Mouse (Mus musculus): ENCODE measurements around the gene Npepps. TPM values are rescaled to one million over a fixed set of nuclear protein-coding genes. Genes with fewer than 3 reads are reported as not detected.

Gene Npepps
- total and polyA plus RNA-seq, 2 experiments from 2014 or later: 52.5 to 109 TPM

DNA sequence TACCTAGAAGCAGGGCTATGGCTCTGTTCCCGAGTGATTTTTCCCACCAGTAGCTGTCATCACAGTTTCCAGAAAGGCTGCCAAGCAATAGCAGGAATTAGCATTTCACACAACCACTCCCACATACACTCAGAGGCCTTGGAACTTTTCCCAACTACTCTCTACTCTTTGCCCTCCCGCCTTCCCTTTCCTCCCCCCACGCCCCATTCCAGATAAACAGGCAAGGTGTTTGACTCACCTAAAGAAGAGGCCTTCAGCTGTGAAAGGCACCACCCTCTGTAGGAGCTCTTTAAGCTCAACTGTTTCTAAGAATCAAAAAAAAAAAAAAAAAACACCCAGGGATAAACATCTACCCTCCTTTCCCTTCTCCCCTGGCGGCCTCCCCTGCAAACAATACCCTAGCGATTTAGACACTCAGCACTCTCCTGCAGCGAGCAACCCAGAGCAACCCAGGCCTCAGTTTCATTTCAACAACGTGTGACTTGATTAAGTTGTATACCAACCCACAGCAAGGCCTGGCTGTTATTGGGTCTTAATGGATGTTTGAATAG lies 21.9 kb upstream of the Npepps start:
- Histone ChIP-seq H3K9ac (replicated peaks; ENCODE audit: low read length, poor library complexity, severe bottlenecking) (no peak overlapping the region), H3K4me1 (ENCODE audit: insufficient read depth, low read length) (no peaks in the 10 kb centered on the region), H3K4me2 (ENCODE audit: low read depth, low read length, poor library complexity, severe bottlenecking) (no peak overlapping the region), H3K4me3 (ENCODE audit: low read depth, low read length) (no peak overlapping the region), H3K27ac (ENCODE audit: low read depth, low read length) (no peak overlapping the region), H3K27me3 (ENCODE audit: insufficient read depth, low read length) (no peaks in the 10 kb centered on the region), H3K9me3 (ENCODE audit: low read length) (no peaks in the 10 kb centered on the region), H3K36me3 (ENCODE audit: insufficient read depth, low read length) (no peaks in the 10 kb centered on the region)
- no peak for ATAC-seq (ENCODE audit: low FRiP score)
- DNase-seq (ENCODE audit: low spot score): peak; percentile 57
- TF ChIP-seq CTCF (IDR thresholded peaks at IDR 0.05): no peak
- WGBS: 19% methylated on average over 7 of the region's 7 CpGs

DNA sequence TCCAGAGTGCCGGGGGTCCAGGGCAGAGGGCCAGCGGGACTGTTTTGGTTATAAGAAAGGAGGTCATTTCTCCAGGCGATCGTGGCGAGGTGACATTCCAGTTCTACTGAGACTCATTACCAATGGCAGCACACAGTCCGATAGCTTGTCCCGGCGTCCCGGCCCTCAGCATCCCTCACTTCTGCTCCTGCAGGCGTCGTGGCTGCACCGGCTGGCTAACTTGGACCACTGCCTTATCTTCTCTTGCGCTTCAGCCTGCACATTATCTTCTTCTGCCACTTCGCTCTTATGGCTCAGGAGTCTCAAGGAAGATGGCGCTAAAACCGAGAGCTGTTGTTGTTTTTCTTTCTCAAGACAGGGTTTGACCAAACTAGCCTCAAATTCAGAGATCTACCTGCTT lies 21.0 kb upstream of the Npepps start:
- no peak overlapping the region for H3K27ac ChIP-seq (ENCODE audit: low read depth, low read length)
- H3K36me3 ChIP-seq (ENCODE audit: insufficient read depth, low read length): no peaks in the 10 kb centered on the region
- H3K4me1 ChIP-seq (ENCODE audit: insufficient read depth, low read length): no peaks in the 10 kb centered on the region
- no peaks in the 10 kb centered on the region for H3K9me3 ChIP-seq (ENCODE audit: low read length)
- 84% methylated on average over 16 of the region's 16 CpGs for WGBS
- ATAC-seq (ENCODE audit: low FRiP score) (no peak), DNase-seq (ENCODE audit: low spot score) (no peak)
- no peaks in the 10 kb centered on the region for H3K27me3 ChIP-seq (ENCODE audit: insufficient read depth, low read length)
- no peak overlapping the region for H3K4me3 ChIP-seq (ENCODE audit: low read depth, low read length)
- no peak overlapping the region for H3K4me2 ChIP-seq (ENCODE audit: low read depth, low read length, poor library complexity, severe bottlenecking)
- H3K9ac ChIP-seq (replicated peaks; ENCODE audit: low read length, poor library complexity, severe bottlenecking): no peak overlapping the region
- no peak for TF ChIP-seq CTCF (IDR thresholded peaks at IDR 0.05)

DNA sequence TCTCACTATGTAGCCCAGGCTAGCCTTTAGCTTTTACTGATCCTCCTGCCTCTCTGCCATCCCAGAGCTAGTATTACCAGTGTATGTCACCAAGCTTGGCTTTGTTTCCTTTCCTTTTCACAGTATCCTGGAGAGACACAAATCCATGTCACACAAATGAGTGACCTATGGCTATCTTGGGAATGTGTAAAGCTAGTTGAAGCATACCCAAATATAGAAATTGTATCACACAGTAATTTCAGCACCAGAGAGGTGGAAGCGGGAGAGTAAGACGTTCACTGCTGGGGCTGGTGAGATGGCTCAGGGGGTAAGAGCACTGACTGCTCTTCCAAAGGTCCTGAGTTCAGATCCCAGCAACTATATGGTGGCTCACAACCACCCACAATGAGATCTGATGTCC lies 19.5 kb upstream of the Npepps start:
- Histone ChIP-seq H3K9me3 (ENCODE audit: low read length) (no peaks in the 10 kb centered on the region), H3K27ac (ENCODE audit: low read depth, low read length) (no peak overlapping the region), H3K9ac (replicated peaks; ENCODE audit: low read length, poor library complexity, severe bottlenecking) (no peak overlapping the region), H3K4me2 (ENCODE audit: low read depth, low read length, poor library complexity, severe bottlenecking) (no peak overlapping the region), H3K4me1 (ENCODE audit: insufficient read depth, low read length) (no peaks in the 10 kb centered on the region), H3K27me3 (ENCODE audit: insufficient read depth, low read length) (no peaks in the 10 kb centered on the region), H3K36me3 (ENCODE audit: insufficient read depth, low read length) (no peaks in the 10 kb centered on the region), H3K4me3 (ENCODE audit: low read depth, low read length) (no peak overlapping the region)
- ATAC-seq (ENCODE audit: low FRiP score): no peak
- no peak for DNase-seq (ENCODE audit: low spot score)
- WGBS: 93% methylated on average over 2 of the region's 2 CpGs
- TF ChIP-seq CTCF (IDR thresholded peaks at IDR 0.05): no peak

DNA sequence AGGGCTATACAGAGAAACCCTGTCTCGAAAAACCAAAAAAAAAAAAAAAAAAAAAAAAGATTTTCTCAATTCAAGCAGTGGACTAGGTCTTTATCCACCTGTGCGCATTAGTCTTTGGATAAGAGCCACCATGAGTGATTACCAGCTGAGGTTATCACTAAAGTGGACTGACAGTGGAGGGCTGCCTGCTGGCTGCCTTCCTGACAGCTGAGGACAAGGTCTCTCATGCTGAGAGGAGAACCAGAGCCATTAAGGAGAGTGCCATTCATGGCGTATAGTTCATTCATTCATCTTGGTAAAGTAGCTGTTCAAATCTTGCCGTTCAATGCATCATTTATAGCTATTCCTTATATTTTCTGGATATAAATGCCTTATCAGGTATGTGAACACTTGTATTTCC lies 16.1 kb upstream of the Npepps start:
- no peak overlapping the region for H3K4me2 ChIP-seq (ENCODE audit: low read depth, low read length, poor library complexity, severe bottlenecking)
- no peaks in the 10 kb centered on the region for H3K36me3 ChIP-seq (ENCODE audit: insufficient read depth, low read length)
- H3K9me3 ChIP-seq (ENCODE audit: low read length): no peaks in the 10 kb centered on the region
- no peak overlapping the region for H3K9ac ChIP-seq (replicated peaks; ENCODE audit: low read length, poor library complexity, severe bottlenecking)
- 91% methylated on average over 3 of the region's 4 CpGs for WGBS
- no peak overlapping the region for H3K27ac ChIP-seq (ENCODE audit: low read depth, low read length)
- no peak for DNase-seq (ENCODE audit: low spot score)
- no peaks in the 10 kb centered on the region for H3K27me3 ChIP-seq (ENCODE audit: insufficient read depth, low read length)
- H3K4me3 ChIP-seq (ENCODE audit: low read depth, low read length): no peak overlapping the region
- H3K4me1 ChIP-seq (ENCODE audit: insufficient read depth, low read length): no peaks in the 10 kb centered on the region
- no peak for ATAC-seq (ENCODE audit: low FRiP score)
- TF ChIP-seq CTCF (IDR thresholded peaks at IDR 0.05): no peak

DNA sequence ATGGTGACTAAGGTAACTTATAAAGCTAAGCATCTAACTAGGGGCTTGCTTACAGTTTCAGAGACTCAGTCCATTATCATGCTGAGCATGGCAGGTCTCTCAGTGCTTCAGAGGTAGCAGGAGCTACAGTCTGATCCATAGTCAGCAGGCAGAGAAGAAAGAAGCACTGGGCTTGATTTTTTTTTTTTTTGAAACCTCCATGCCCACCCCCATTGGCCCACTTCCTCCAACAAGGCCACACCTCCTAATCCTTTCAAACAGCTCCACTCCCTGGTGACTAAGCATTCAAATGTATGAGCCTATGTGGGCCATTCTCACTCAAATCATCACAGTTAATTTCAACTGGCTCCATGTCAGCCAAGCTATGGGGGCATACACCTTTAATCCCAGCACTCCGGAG lies 12.3 kb upstream of the Npepps start:
- Histone ChIP-seq H3K27me3 (ENCODE audit: insufficient read depth, low read length) (no peaks in the 10 kb centered on the region), H3K4me3 (ENCODE audit: low read depth, low read length) (no peak overlapping the region), H3K4me1 (ENCODE audit: insufficient read depth, low read length) (no peaks in the 10 kb centered on the region), H3K27ac (ENCODE audit: low read depth, low read length) (no peak overlapping the region), H3K9me3 (ENCODE audit: low read length) (no peaks in the 10 kb centered on the region), H3K9ac (replicated peaks; ENCODE audit: low read length, poor library complexity, severe bottlenecking) (no peak overlapping the region), H3K4me2 (ENCODE audit: low read depth, low read length, poor library complexity, severe bottlenecking) (no peak overlapping the region), H3K36me3 (ENCODE audit: insufficient read depth, low read length) (no peaks in the 10 kb centered on the region)
- ATAC-seq (ENCODE audit: low FRiP score) (no peak), DNase-seq (ENCODE audit: low spot score) (no peak)
- TF ChIP-seq CTCF (IDR thresholded peaks at IDR 0.05): no peak
- 89% methylated on average over 1 of the region's 1 CpGs for WGBS

DNA sequence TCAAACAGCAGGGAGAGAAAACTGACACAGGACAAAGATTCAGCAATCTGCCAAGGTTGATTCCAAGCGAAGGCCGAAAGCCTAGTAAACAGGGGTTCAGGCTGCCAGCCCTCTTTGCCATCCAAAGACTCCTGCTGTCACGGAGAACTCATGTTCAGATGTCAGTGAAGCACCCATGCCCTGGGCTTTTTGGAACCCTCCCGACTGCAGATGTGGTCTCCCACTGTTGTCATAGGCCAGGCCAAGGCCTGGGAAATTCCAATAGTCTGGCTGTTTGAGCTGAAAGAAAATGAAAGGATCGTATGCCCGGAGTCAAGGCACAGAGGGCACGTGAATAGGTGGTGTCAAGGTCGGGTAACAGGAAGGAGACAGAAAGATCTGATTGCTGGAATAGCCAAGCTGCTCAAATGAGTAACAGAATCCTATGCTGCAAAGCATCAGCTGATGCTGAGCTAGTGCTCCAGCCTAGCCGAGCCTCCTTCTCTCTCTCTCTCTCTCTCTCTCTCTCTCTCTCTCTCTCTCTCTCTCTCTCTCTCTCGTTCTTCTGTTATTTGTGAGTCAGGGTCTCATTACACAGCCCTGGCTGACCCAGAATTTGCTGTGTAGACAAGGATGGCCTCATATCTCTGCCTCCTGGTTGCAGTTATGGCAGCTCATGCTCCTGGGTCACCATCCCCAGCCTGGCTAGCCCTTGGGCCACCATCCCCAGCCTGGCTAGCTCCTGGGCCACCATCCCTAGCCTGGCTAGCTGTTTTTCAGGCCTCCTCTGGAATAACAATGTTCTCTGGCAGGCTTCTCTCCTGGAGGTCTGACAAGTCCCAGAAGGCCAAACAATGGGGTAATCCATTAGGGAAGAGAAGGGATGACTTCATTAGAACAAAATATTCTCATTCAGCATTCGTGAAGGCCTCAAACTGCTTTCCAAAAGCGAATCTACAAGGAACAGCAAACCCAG lies 9.1 kb upstream of the Npepps start:
- DNase-seq (ENCODE audit: low spot score) (peak; percentile 41), ATAC-seq (ENCODE audit: low FRiP score) (no peak)
- Histone ChIP-seq H3K4me1 (ENCODE audit: insufficient read depth, low read length) (no peaks in the 10 kb centered on the region), H3K9me3 (ENCODE audit: low read length) (no peaks in the 10 kb centered on the region), H3K4me2 (ENCODE audit: low read depth, low read length, poor library complexity, severe bottlenecking) (no peak overlapping the region), H3K27ac (ENCODE audit: low read depth, low read length) (no peak overlapping the region), H3K27me3 (ENCODE audit: insufficient read depth, low read length) (no peaks in the 10 kb centered on the region), H3K36me3 (ENCODE audit: insufficient read depth, low read length) (no peaks in the 10 kb centered on the region), H3K9ac (replicated peaks; ENCODE audit: low read length, poor library complexity, severe bottlenecking) (no peak overlapping the region), H3K4me3 (ENCODE audit: low read depth, low read length) (no peak overlapping the region)
- TF ChIP-seq CTCF (IDR thresholded peaks at IDR 0.05): no peak
- 38% methylated on average over 12 of the region's 12 CpGs for WGBS

All from midbrain, postnatal 0 days (tissue).